Mouse (Mus musculus) erythroblast, embryonic 14.5 days (primary cell): Measurements from ENCODE around the gene Cpvl.

Source experiments
- GATA1 ChIP-seq: IDR thresholded peaks from 2 replicates; pipeline ENCODE4 v1.6.1; 2012; ENCODE audit warnings: low read length, inconsistent platforms, mixed read lengths
- TAL1 ChIP-seq: IDR thresholded peaks from 3 replicates; pipeline ENCODE4 v1.6.1; 2012; ENCODE audit warnings: low read length, inconsistent platforms, mixed read lengths

GRCm38 (mm10) chr6:53863011-53863410 lies 115.5 kb downstream of the Cpvl start:
- TF ChIP-seq GATA1 (no peak), TAL1 (no peak)
